Mouse (Mus musculus): Measurements from ENCODE around the gene Slc2a8. TPM values are rescaled to one million over a fixed set of nuclear protein-coding genes. Genes with fewer than 3 reads are reported as not detected.

Gene Slc2a8
- total RNA-seq, 2 experiments from 2014 or later = 18.3 to 26.7 TPM

DNA sequence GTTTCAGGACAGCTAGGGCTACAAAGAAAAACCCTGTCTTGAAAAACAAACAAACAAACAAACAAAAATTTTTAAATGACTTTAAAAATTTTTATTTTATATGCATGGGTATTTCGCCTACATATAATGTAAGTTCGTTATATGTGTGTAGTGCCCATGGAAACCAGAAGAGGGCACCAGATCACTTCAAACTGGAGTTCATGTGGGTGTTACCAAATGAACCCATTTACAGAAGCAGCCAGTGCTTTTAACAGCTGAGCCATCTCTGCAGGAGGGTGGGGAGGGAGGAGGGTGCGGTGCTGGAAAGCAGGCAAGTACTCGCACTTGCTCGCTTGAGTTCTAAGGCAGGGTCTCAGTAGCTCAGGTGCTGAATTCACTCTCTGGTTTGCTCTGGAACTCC is 42.5 kb downstream of the Slc2a8 start:
- intact Hi-C loops (cut with DNase I) = no loop called here
- DNase-seq = no peak

DNA sequence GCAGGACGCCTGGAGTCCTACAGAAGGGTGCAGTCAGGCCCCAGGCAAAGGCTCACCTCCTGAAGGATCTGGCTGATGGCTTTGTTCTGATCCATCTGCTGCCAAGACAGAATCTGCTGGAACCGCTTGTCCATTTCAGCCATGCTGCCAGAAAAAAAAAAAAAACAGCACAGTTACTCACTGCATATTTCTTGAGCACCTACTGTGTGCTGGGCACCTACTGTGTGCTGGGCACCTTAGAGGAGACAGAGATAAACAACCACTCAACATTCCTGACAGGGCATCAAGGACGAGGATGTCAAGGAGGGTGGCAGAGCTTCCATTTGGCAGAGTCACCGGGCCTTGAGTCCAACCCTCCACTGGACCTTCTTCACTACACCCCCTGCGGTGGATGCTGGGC is 43.1 kb downstream of the Slc2a8 start:
- no peak for DNase-seq
- intact Hi-C loops (cut with DNase I) = no loop called here

GRCm38 (mm10) chr2:32931730-32932129 is 50.2 kb downstream of the Slc2a8 start:
- intact Hi-C loops (cut with DNase I) = no loop called here
- DNase-seq = no peak

DNA sequence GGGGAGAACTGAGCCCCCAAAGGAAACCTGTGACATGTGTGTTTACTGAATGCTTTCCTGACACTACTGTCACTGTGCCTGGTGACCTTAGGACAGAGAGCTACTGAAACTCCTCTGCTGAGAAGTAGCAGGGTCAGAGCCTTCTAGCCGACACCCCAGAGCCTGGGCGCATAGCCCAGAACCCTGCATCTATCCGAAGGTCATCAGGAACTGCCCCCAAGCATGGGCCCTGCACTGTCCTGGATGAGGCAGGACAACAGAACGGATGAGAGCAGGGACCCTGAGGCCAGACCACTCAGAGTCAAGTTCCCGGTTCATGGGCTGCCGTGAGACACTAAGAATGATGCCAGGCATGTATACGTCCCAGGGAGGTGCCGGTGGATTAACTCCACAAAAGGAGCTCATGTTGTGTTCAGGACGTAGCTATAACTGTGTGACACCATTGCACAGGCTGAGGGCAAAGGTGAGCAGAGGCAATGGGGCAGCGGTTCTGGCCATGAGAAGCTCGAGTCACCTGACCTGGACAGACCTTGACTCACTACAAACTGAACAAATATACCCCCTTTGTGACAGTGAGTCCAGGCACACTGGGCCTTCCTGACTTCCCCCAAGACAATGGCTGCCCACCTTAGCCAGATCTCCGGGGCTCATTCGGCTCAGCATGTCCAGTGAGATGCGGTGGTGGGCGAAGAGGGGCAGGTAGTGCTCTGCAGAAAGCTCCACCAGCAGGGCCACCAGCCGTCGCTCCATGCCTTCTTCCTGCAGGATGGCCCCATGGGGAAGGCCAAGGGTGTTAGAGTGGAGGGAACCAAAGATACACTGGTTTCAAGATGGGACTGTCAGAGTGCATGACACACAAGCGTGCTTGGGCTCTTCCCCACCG is 52.7 kb downstream of the Slc2a8 start:
- DNase-seq = no peak
- intact Hi-C loops (cut with DNase I) = loop anchor here (1.0 kb wide), 2 partner anchors 65 to 70 kb away; no protein-coding TSS in a partner anchor

DNA sequence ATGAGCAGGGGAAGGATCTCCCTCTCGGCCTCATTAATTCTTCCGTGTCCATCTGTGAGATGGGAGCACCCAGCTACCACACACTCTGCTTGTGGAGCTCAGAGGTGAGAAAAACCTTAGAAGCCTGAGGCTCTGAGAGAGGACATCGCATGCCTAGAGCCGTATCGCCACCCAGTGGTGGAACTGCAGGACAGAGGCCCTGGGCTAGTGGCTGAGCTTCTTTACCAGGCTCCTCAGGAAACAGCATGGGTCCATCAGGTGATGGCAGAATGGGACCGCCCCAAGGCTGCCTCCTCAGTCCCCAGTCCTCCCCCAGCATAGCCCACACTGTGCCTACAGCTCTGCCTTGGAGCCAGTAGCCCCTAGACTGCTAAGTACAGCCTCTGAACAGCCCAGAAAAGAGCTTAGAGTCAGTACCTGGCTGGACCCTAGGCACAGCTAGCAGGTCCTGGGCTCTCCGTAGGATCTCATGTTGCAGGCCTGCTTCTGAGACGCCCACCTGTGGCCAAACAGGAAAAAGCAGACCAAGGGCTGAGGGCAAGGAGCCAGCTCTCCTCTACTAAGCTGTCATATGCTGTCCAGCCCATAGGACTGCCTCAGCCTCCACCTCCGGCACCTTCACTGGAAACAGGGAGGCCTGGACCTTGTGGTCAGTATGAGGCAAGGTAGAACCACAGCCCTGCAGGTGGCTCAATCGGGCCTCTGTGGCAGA is 53.5 kb downstream of the Slc2a8 start:
- intact Hi-C loops (cut with DNase I) = loop anchor here (1.0 kb wide), 2 partner anchors 64 to 69 kb away; no protein-coding TSS in a partner anchor
- peak; percentile 75 to 78 for DNase-seq

- intact Hi-C loops (cut with DNase I) = loop anchor here (1.0 kb wide), 2 partner anchors 63 to 68 kb away; no protein-coding TSS in a partner anchor
Observed at GRCm38 (mm10) chr2:32927624-32928234, 54.2 kb downstream of the Slc2a8 start.

GRCm38 (mm10) chr2:32926330-32927075 is 55.4 kb downstream of the Slc2a8 start:
- DNase-seq = no peak
- intact Hi-C loops (cut with DNase I) = no loop called here

More at GRCm38 (mm10) chr2:32927624-32928234, 54.2 kb downstream of the Slc2a8 start:
- no peak for DNase-seq

DNA sequence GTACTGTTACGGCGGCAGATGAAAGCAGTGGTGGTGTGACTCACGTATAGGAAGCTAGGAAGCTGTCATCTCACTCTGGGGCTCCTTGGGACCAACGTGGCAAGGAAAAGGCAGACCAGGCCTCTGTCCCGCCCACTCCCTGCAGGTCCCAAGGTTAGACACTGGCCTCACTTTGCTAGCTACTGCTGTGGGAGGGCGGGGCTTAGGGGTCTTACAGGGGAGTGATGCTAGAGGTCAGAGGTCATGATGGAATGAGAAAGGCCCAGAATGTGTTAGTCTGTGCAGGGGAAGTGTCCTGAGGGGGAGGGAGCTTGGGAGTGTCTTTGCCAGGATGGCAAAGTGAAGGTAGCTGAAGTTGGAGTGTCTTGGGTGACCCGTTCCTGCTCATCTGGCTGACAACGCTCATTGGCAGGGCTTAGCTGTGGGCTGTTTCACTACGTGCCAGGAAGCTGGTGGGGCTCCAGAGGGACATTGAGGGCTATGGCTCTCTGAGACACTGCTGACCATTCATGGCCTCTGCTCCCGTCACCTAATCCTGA is 57.5 kb downstream of the Slc2a8 start:
- DNase-seq = no peak
- intact Hi-C loops (cut with DNase I) = no loop called here

GRCm38 (mm10) chr2:32923551-32924250 is 58.2 kb downstream of the Slc2a8 start:
- intact Hi-C loops (cut with DNase I) = no loop called here
- DNase-seq = no peak

Other genes with a start within 250 kb of the Slc2a8 start
- not detected for gene 6330409D20Rik, start 241.1 kb downstream of the Slc2a8 start, total RNA-seq (2021)
- gene Tor2a, start 224.8 kb downstream of the Slc2a8 start, total RNA-seq (2021) = 1 to 10 TPM; 6.8 to 9.6 TPM
- gene Ttc16, start 206.4 kb downstream of the Slc2a8 start, total RNA-seq (2021) = under 1 TPM; 0.08 to 0.14 TPM
- gene Ptrh1, start 206.3 kb downstream of the Slc2a8 start, total RNA-seq (2021) = 1 to 10 TPM; 3.7 to 3.8 TPM
- not detected for gene Cfap157, start 197.7 kb downstream of the Slc2a8 start, total RNA-seq (2021)
- gene Stxbp1, start 134.8 kb downstream of the Slc2a8 start, total RNA-seq (2021) = 10 to 100 TPM; 10.1 to 14.3 TPM
- 10 to 100 TPM; 22.5 to 26.9 TPM for gene Fam129b, start 106.0 kb downstream of the Slc2a8 start, total RNA-seq (2021)
- gene Rpl12, start 20.5 kb downstream of the Slc2a8 start, total RNA-seq (2021) = 10 to 100 TPM; 56.4 to 65.9 TPM
- 10 to 100 TPM; 14.1 to 17.0 TPM for gene Lrsam1, start 20.5 kb downstream of the Slc2a8 start, total RNA-seq (2021)
- gene Garnl3, start 149.6 kb upstream of the Slc2a8 start, total RNA-seq (2021) = 1 to 10 TPM; 3.1 to 4.7 TPM
- 10 to 100 TPM; 51.2 to 67.0 TPM for gene Angptl2, start 234.0 kb upstream of the Slc2a8 start, total RNA-seq (2021)

Data from heart, postnatal 36 days (tissue).